Mouse (Mus musculus): ENCODE data around the gene Gm20696. TPM values are rescaled to one million over a fixed set of nuclear protein-coding genes. Genes with fewer than 3 reads are reported as not detected.

Gm20696 gene
- polyA plus RNA-seq, 1 experiment from 2014 or later = 5.3 TPM

DNA sequence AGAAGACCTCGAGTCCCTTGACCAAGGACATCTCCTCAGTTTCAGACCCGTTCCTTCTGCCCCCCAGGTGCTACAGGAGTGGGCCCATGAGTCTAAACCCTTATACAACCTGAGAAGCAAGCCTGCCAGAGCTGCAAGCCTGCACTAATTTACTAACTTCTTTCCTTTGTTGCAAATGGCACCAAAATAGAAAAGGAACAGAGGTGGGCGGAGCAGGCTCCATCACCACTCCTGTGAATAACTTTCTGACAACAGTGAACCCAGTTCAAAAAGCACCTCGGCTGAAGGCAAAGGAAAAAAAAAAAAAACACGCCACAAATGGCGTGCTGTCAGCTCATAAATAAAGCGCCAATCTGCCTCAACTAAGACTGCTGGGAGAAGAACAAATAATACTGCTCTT, 225.5 kb downstream of the Gm20696 start:
- Histone ChIP-seq H3K9me3 (ENCODE audit: control insufficient read depth, low read length) (no peaks in the 10 kb centered on the region), H3K27ac (ENCODE audit: low read depth, low read length) (no peak overlapping the region), H3K36me3 (ENCODE audit: control insufficient read depth, insufficient read depth, low read length) (no peaks in the 10 kb centered on the region), H3K9ac (ENCODE audit: low read length) (no peak overlapping the region), H3K27me3 (ENCODE audit: control insufficient read depth, insufficient read depth, low read length) (no peaks in the 10 kb centered on the region), H3K4me3 (ENCODE audit: low read depth, low read length) (no peak overlapping the region), H3K4me2 (ENCODE audit: low read depth, low read length, severe bottlenecking) (no peak overlapping the region), H3K4me1 (replicated peaks; ENCODE audit: control insufficient read depth, insufficient read depth, low read length) (peaks cover 23% of the 10 kb centered on the region)
- DNase-seq (ENCODE audit: low spot score) (no peak), ATAC-seq (replicated peaks; ENCODE audit: low FRiP score) (no peak)
- 57% methylated on average over 7 of the region's 7 CpGs for WGBS

DNA sequence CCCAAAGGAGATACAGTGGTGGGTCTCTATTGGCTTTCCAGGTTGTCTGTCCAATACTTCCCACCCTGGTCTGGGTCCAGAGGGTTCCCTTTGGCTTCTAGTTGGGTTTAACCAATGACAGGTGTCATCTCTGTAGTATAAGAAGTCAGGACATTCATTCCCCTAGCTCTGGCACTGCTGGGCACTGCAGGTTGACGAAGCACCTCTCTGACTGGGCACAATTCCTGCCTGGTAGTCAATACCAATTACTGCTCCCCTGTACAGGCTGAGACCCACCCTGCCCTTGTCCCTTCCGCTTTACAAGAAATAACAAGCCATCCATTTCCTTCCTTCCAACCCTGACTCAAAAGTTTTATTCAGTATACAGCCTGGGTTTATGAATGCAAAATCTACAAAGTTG, 226.0 kb downstream of the Gm20696 start:
- H3K27me3 ChIP-seq (ENCODE audit: control insufficient read depth, insufficient read depth, low read length) = no peaks in the 10 kb centered on the region
- no peak overlapping the region for H3K4me2 ChIP-seq (ENCODE audit: low read depth, low read length, severe bottlenecking)
- H3K9ac ChIP-seq (ENCODE audit: low read length) = no peak overlapping the region
- H3K4me1 ChIP-seq (replicated peaks; ENCODE audit: control insufficient read depth, insufficient read depth, low read length) = peaks cover 23% of the 10 kb centered on the region
- WGBS = 85% methylated on average over 2 of the region's 2 CpGs
- no peak overlapping the region for H3K4me3 ChIP-seq (ENCODE audit: low read depth, low read length)
- no peak for ATAC-seq (replicated peaks; ENCODE audit: low FRiP score)
- no peaks in the 10 kb centered on the region for H3K36me3 ChIP-seq (ENCODE audit: control insufficient read depth, insufficient read depth, low read length)
- peak overlapping the region; percentile 55; the same call in 1 of the 2 replicates for H3K27ac ChIP-seq (ENCODE audit: low read depth, low read length)
- no peaks in the 10 kb centered on the region for H3K9me3 ChIP-seq (ENCODE audit: control insufficient read depth, low read length)
- no peak for DNase-seq (ENCODE audit: low spot score)

DNA sequence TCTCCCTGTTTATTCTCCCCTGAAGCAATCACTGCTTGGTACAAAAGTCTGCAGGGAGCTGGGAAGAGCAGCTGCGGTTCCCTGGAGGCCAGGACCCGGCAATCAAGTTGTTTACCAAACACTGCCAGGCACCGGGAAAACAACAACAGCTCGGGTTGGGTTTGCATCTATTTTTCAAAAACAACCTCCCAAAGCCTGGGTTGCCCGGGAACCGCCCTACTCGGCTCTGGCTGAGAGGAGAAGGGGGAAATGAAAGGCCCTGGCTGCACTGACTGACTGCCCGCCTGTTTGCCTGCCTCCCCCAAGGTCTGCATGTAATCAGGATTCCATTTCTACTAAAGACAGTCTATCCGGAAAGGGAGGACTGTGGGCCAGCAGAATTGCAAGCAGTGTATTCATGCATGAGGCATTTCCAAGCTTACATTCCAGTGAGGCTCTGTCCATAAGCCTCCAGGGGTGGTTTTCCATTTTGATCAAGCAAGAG, 226.7 kb downstream of the Gm20696 start:
- Histone ChIP-seq H3K27ac (ENCODE audit: low read depth, low read length) (peak overlapping the region; percentile 55), H3K4me1 (replicated peaks; ENCODE audit: control insufficient read depth, insufficient read depth, low read length) (peaks cover 23% of the 10 kb centered on the region), H3K9ac (ENCODE audit: low read length) (peak overlapping the region; percentile 23; the same call in 1 of the 2 replicates), H3K27me3 (ENCODE audit: control insufficient read depth, insufficient read depth, low read length) (no peaks in the 10 kb centered on the region), H3K36me3 (ENCODE audit: control insufficient read depth, insufficient read depth, low read length) (no peaks in the 10 kb centered on the region), H3K4me3 (ENCODE audit: low read depth, low read length) (no peak overlapping the region), H3K9me3 (ENCODE audit: control insufficient read depth, low read length) (no peaks in the 10 kb centered on the region), H3K4me2 (ENCODE audit: low read depth, low read length, severe bottlenecking) (no peak overlapping the region)
- peak; percentile 69 for DNase-seq (ENCODE audit: low spot score)
- 4% methylated on average over 9 of the region's 9 CpGs for WGBS
- peak; percentile 64 for ATAC-seq (replicated peaks; ENCODE audit: low FRiP score)

DNA sequence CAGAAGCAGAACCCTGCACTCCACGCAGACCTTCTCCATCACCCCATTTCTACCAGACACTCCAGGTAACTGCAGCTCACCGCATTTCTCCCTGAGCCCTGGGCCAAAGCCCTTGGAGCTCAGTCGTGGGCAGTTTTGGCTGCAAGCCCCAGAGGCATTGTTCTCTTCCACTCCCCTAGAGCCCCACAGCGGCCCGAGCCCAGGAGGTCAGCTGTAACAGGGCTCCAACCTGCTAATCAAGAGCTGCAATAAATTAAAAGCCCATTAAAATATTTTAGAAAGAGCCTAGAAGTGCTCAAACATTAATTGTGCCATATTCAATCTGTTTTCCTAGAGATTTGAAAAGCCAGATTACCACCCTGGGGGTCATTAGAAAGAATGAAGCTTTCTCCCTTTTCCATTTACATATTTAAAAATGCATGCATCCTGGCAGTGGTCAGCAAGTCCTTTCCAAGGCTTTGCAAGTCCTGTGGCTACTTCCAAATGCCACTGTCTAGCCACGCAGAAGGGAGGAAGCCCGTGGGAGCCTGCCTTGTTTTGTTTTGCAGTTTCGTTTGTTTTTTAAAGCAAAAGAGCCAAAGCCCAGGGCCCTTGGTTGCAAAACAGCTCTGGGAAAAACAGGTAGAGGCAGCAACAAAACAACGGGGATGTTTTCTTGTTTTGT, 227.3 kb downstream of the Gm20696 start:
- Histone ChIP-seq H3K36me3 (ENCODE audit: control insufficient read depth, insufficient read depth, low read length) (no peaks in the 10 kb centered on the region; the same call in 1 of the 2 replicates), H3K4me1 (replicated peaks; ENCODE audit: control insufficient read depth, insufficient read depth, low read length) (peaks cover 23% of the 10 kb centered on the region), H3K9ac (ENCODE audit: low read length) (peak overlapping the region; percentile 23; the same call in 1 of the 2 replicates), H3K9me3 (ENCODE audit: control insufficient read depth, low read length) (no peaks in the 10 kb centered on the region), H3K27me3 (ENCODE audit: control insufficient read depth, insufficient read depth, low read length) (no peaks in the 10 kb centered on the region), H3K27ac (ENCODE audit: low read depth, low read length) (peak overlapping the region; percentile 55), H3K4me3 (ENCODE audit: low read depth, low read length) (no peak overlapping the region), H3K4me2 (ENCODE audit: low read depth, low read length, severe bottlenecking) (no peak overlapping the region)
- DNase-seq (ENCODE audit: low spot score) = peak; percentile 56
- 0 out of 2 replicates have a peak, but pooled peaks have one; percentile 42 for ATAC-seq (replicated peaks; ENCODE audit: low FRiP score)
- WGBS = 3% methylated on average over 9 of the region's 9 CpGs

DNA sequence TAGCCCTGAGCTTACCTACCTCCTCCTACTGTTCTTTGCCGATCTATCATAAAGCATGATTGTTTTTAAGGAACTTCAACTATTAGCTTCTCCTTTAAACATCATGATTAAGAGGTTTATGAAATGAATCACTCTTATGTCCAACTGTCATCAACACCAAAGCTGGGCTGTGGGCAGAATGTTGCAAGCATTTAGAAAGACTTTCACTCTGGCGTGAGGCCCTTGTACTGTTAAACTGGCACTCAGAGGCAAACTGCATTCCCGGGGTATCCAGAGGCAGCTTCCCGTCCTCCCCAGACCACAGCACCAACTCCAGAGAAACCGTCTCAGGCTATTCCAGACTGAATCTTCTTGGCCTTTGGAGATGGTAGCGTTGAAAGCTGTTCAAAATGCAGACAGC, 230.2 kb downstream of the Gm20696 start:
- Histone ChIP-seq H3K4me2 (ENCODE audit: low read depth, low read length, severe bottlenecking) (no peak overlapping the region), H3K9me3 (ENCODE audit: control insufficient read depth, low read length) (no peaks in the 10 kb centered on the region), H3K4me1 (replicated peaks; ENCODE audit: control insufficient read depth, insufficient read depth, low read length) (peaks cover 23% of the 10 kb centered on the region), H3K9ac (ENCODE audit: low read length) (no peak overlapping the region), H3K27me3 (ENCODE audit: control insufficient read depth, insufficient read depth, low read length) (no peaks in the 10 kb centered on the region), H3K36me3 (ENCODE audit: control insufficient read depth, insufficient read depth, low read length) (no peaks in the 10 kb centered on the region; the same call in 1 of the 2 replicates), H3K27ac (ENCODE audit: low read depth, low read length) (no peak overlapping the region), H3K4me3 (ENCODE audit: low read depth, low read length) (no peak overlapping the region)
- ATAC-seq (replicated peaks; ENCODE audit: low FRiP score) = no peak
- 88% methylated on average over 6 of the region's 6 CpGs for WGBS
- no peak for DNase-seq (ENCODE audit: low spot score)

DNA sequence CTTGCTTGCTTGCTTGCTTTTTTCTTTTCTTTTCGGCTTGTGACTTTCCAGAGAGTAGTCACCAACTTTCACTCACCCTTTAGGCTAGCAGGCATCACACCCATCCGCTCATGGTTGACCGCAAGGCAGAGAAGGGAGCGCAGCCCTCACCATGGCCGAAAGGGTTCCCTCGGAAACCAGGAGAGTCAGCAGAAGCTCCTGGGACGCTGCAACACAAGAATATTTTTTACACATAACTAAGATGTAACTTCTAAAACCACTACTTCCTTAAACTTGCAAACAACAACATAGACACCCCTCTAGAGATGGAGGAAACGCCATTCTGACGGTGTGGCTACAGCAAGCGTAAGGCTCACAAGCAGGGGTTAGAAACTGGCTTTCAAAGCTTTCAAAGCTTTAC, 231.5 kb downstream of the Gm20696 start:
- Histone ChIP-seq H3K36me3 (ENCODE audit: control insufficient read depth, insufficient read depth, low read length) (no peaks in the 10 kb centered on the region; the same call in 1 of the 2 replicates), H3K4me3 (ENCODE audit: low read depth, low read length) (no peak overlapping the region), H3K27me3 (ENCODE audit: control insufficient read depth, insufficient read depth, low read length) (no peaks in the 10 kb centered on the region), H3K9me3 (ENCODE audit: control insufficient read depth, low read length) (no peaks in the 10 kb centered on the region), H3K4me1 (replicated peaks; ENCODE audit: control insufficient read depth, insufficient read depth, low read length) (peaks cover 18% of the 10 kb centered on the region), H3K9ac (ENCODE audit: low read length) (no peak overlapping the region), H3K27ac (ENCODE audit: low read depth, low read length) (no peak overlapping the region), H3K4me2 (ENCODE audit: low read depth, low read length, severe bottlenecking) (no peak overlapping the region)
- DNase-seq (ENCODE audit: low spot score) (no peak), ATAC-seq (replicated peaks; ENCODE audit: low FRiP score) (no peak)
- WGBS = 95% methylated on average over 10 of the region's 10 CpGs

DNA sequence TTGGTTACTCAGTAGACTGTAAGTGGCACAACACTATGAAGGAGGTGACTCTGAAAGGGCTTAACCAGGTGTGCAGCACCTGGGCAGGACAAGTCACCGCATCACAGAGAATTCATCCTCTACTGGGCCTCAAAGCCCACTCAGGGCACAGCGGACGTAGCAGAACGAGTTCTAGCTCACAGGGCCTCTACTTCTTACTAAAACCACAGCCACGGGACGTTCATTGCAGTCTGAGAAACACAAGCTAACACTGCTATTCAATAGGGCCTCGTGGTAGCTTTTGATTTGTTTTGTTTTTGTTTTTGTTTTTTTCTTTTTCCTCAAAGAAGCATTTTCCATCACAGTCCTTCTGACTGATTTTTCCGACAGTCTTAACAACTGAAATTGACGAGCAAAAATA, 233.6 kb downstream of the Gm20696 start:
- Histone ChIP-seq H3K9ac (ENCODE audit: low read length) (no peak overlapping the region), H3K27me3 (ENCODE audit: control insufficient read depth, insufficient read depth, low read length) (no peaks in the 10 kb centered on the region), H3K4me2 (ENCODE audit: low read depth, low read length, severe bottlenecking) (no peak overlapping the region), H3K4me1 (replicated peaks; ENCODE audit: control insufficient read depth, insufficient read depth, low read length) (no peaks in the 10 kb centered on the region; the same call in 1 of the 2 replicates), H3K4me3 (ENCODE audit: low read depth, low read length) (no peak overlapping the region), H3K27ac (ENCODE audit: low read depth, low read length) (no peak overlapping the region), H3K36me3 (ENCODE audit: control insufficient read depth, insufficient read depth, low read length) (no peaks in the 10 kb centered on the region; the same call in 1 of the 2 replicates), H3K9me3 (ENCODE audit: control insufficient read depth, low read length) (no peaks in the 10 kb centered on the region)
- ATAC-seq (replicated peaks; ENCODE audit: low FRiP score) (no peak), DNase-seq (ENCODE audit: low spot score) (no peak)
- 89% methylated on average over 9 of the region's 9 CpGs for WGBS

DNA sequence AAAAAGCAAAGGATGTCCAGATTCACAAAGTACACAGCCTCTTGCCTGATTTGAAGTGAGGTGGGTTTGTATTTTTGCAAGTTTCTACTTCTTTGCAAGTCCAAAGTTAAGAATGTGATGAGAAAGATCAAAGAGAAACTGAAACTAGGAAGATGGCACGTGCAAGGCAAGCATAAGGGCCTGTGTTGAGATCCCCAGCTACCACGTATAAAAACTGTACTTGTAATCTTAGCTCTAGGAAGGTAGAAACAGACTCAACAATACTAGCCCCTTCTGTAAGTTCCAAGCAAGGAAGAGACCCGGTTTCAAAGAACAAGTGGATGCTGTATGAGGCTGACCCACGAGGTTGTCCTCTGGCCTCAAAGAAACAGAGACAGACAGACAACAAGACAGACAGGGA, 234.7 kb downstream of the Gm20696 start:
- DNase-seq (ENCODE audit: low spot score) = no peak
- Histone ChIP-seq H3K27me3 (ENCODE audit: control insufficient read depth, insufficient read depth, low read length) (no peaks in the 10 kb centered on the region), H3K9ac (ENCODE audit: low read length) (no peak overlapping the region), H3K9me3 (ENCODE audit: control insufficient read depth, low read length) (no peaks in the 10 kb centered on the region), H3K27ac (ENCODE audit: low read depth, low read length) (no peak overlapping the region), H3K4me1 (replicated peaks; ENCODE audit: control insufficient read depth, insufficient read depth, low read length) (no peaks in the 10 kb centered on the region), H3K4me2 (ENCODE audit: low read depth, low read length, severe bottlenecking) (no peak overlapping the region), H3K4me3 (ENCODE audit: low read depth, low read length) (no peak overlapping the region), H3K36me3 (ENCODE audit: control insufficient read depth, insufficient read depth, low read length) (no peaks in the 10 kb centered on the region; the same call in 1 of the 2 replicates)
- 83% methylated on average over 4 of the region's 4 CpGs for WGBS
- no peak for ATAC-seq (replicated peaks; ENCODE audit: low FRiP score)

DNA sequence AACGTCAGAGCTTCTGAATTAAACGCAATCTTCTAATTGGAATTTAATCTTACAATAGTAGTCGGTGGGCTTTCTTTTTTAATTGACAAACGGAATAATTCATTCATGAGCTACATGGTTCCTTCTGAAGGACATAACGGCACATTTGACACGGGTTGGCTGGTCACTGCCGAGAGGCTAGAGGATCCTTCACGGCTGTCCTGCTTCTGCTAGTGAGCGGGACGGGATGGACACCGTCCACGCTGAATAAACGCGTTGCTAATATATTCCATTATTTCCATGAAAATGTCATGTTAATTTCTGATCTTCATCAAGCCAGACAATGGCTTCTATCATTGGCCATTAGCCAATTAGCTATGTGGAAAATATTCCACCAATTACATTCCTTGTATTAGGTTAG, 236.0 kb downstream of the Gm20696 start:
- Histone ChIP-seq H3K27me3 (ENCODE audit: control insufficient read depth, insufficient read depth, low read length) (no peaks in the 10 kb centered on the region), H3K9ac (ENCODE audit: low read length) (no peak overlapping the region), H3K4me3 (ENCODE audit: low read depth, low read length) (no peak overlapping the region), H3K9me3 (ENCODE audit: control insufficient read depth, low read length) (no peaks in the 10 kb centered on the region), H3K27ac (ENCODE audit: low read depth, low read length) (no peak overlapping the region), H3K4me1 (replicated peaks; ENCODE audit: control insufficient read depth, insufficient read depth, low read length) (no peaks in the 10 kb centered on the region), H3K36me3 (ENCODE audit: control insufficient read depth, insufficient read depth, low read length) (no peaks in the 10 kb centered on the region; the same call in 1 of the 2 replicates), H3K4me2 (ENCODE audit: low read depth, low read length, severe bottlenecking) (no peak overlapping the region)
- DNase-seq (ENCODE audit: low spot score) (no peak), ATAC-seq (replicated peaks; ENCODE audit: low FRiP score) (no peak)
- WGBS = 88% methylated on average over 14 of the region's 14 CpGs

Data from forebrain, embryonic 11.5 days (tissue).